Mouse (Mus musculus) heart, postnatal 0 days (tissue): ENCODE results near the gene Upk1a.

Experiments
- CTCF ChIP-seq: IDR thresholded peaks from 2 replicates; pipeline ENCODE4 v1.5.1; 2016; ENCODE audit warnings: antibody characterized with exemption, control low read depth, low read depth
- EP300 ChIP-seq: IDR thresholded peaks from 2 replicates; pipeline ENCODE4 v1.6.1; 2016; ENCODE audit warnings: antibody characterized with exemption, low read depth

DNA sequence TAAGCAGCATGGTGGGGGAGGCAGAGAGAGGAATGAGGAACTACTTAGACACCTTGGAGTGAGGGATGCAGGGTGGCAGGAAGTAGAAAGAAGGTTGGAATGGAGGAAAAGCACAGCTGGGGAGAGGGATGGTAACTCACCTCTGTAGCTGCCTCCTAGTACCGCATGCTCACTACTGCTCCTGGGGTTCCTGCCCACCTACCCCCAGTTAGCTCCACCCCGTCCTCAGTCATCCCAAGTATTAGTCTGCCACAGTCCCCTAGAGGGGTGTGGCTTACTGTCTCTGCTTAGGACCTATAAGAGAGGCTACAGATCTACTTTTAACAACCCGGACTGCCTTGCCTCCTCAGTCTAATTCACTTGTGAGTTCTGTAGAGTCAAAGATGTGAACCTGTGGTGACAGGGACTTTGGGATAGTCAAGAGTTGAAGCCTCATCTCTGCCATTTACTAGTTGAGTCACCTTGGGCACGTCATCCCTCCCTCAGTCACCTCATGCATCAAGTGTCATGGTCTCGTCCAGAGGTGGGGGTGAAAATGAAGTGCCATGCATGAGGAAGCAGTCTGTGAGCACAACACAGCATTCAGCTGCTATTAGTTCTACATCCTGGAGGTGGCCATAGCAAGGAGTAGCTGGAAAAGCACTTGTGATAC lies 19.7 kb downstream of the Upk1a start:
- TF ChIP-seq CTCF (no peak), EP300 (no peak)
